Mouse (Mus musculus) MN1 (cell line): ENCODE measurements at regions not wholly inside any gene's neighbourhood (a gene's known extent, or its start where the extent isn't known, plus 50 kb on each side); places are given as distances from the start of the nearest gene placed in this dataset.

ENCODE experiments used
- DNase-seq: peaks from one replicate; pipeline ENCODE4 v3.0.0-alpha.2; 2016; ENCODE audit warnings: low spot score

GRCm38 (mm10) chr8:46898697-46899445 is 87.8 kb upstream of the Enpp6 start:
- DNase-seq = no peak

- DNase-seq = no peak
Measured at GRCm38 (mm10) chr8:46900826-46901225, 85.9 kb upstream of the Enpp6 start.

- DNase-seq = no peak
Measured at GRCm38 (mm10) chr8:46904731-46905130, 82.0 kb upstream of the Enpp6 start.

GRCm38 (mm10) chr8:46907390-46907789 is 79.3 kb upstream of the Enpp6 start:
- DNase-seq = no peak

- no peak for DNase-seq
Measured at GRCm38 (mm10) chr8:46908186-46908585, 78.5 kb upstream of the Enpp6 start.

- DNase-seq = peak; percentile 29
Measured at GRCm38 (mm10) chr8:46913956-46914355, 72.7 kb upstream of the Enpp6 start.

GRCm38 (mm10) chr8:46920071-46920470 is 66.6 kb upstream of the Enpp6 start:
- no peak for DNase-seq

GRCm38 (mm10) chr8:46921075-46921474 is 65.6 kb upstream of the Enpp6 start:
- DNase-seq = no peak

GRCm38 (mm10) chr8:46921585-46921984 is 65.1 kb upstream of the Enpp6 start:
- no peak for DNase-seq

GRCm38 (mm10) chr8:46924787-46925548 is 61.7 kb upstream of the Enpp6 start:
- no peak for DNase-seq

- DNase-seq = no peak
Measured at GRCm38 (mm10) chr8:46928718-46929117, 58.0 kb upstream of the Enpp6 start.

GRCm38 (mm10) chr8:46929678-46930077 is 57.0 kb upstream of the Enpp6 start:
- DNase-seq = no peak

GRCm38 (mm10) chr8:46931267-46931666 is 55.4 kb upstream of the Enpp6 start:
- DNase-seq = no peak

GRCm38 (mm10) chr8:46933256-46933655 is 53.4 kb upstream of the Enpp6 start:
- DNase-seq = no peak

GRCm38 (mm10) chr8:46934254-46934653 is 52.4 kb upstream of the Enpp6 start:
- DNase-seq = peak; percentile 53

- DNase-seq = peak; percentile 94
Measured at GRCm38 (mm10) chr8:46934898-46935297, 51.8 kb upstream of the Enpp6 start.

GRCm38 (mm10) chr8:46936039-46936438 is 50.6 kb upstream of the Enpp6 start:
- DNase-seq = peak; percentile 66
